Mouse (Mus musculus): ENCODE data around the gene Gamt.

The Gamt gene

GRCm38 (mm10) chr10:80262169-80262568, 1.4 kb upstream of the Gamt start:
- in situ Hi-C loops (cut with MboI; ENCODE audit: low pct_unique_long_range_greater_than_20kb in 1 of 2, low sequenced_read_pairs in 2 of 2, unreplicated experiment in 1 of 2): no loop called here

- in situ Hi-C loops (cut with MboI; ENCODE audit: low pct_unique_long_range_greater_than_20kb in 1 of 2, low sequenced_read_pairs in 2 of 2, unreplicated experiment in 1 of 2): no loop called here
These were observed 765 bp upstream of the Gamt start for GRCm38 (mm10) chr10:80261585-80261968.

GRCm38 (mm10) chr10:80259861-80260641, 761 bp downstream of the Gamt start:
- in situ Hi-C loops (cut with MboI; ENCODE audit: low pct_unique_long_range_greater_than_20kb in 1 of 2, low sequenced_read_pairs in 2 of 2, unreplicated experiment in 1 of 2): no loop called here

- in situ Hi-C loops (cut with MboI; ENCODE audit: low pct_unique_long_range_greater_than_20kb in 1 of 2, low sequenced_read_pairs in 2 of 2, unreplicated experiment in 1 of 2): no loop called here
These were observed 1.4 kb downstream of the Gamt start for GRCm38 (mm10) chr10:80259463-80259805.

GRCm38 (mm10) chr10:80258752-80259462, 1.9 kb downstream of the Gamt start:
- in situ Hi-C loops (cut with MboI; ENCODE audit: low pct_unique_long_range_greater_than_20kb in 1 of 2, low sequenced_read_pairs in 2 of 2, unreplicated experiment in 1 of 2): no loop called here

GRCm38 (mm10) chr10:80257936-80258335, 2.9 kb downstream of the Gamt start:
- in situ Hi-C loops (cut with MboI; ENCODE audit: low pct_unique_long_range_greater_than_20kb in 1 of 2, low sequenced_read_pairs in 2 of 2, unreplicated experiment in 1 of 2): no loop called here

- in situ Hi-C loops (cut with MboI; ENCODE audit: low pct_unique_long_range_greater_than_20kb in 1 of 2, low sequenced_read_pairs in 2 of 2, unreplicated experiment in 1 of 2): no loop called here
These were observed 4.8 kb downstream of the Gamt start for GRCm38 (mm10) chr10:80255881-80256535.

- in situ Hi-C loops (cut with MboI; ENCODE audit: low pct_unique_long_range_greater_than_20kb in 1 of 2, low sequenced_read_pairs in 2 of 2, unreplicated experiment in 1 of 2): no loop called here
These were observed 6.2 kb downstream of the Gamt start for GRCm38 (mm10) chr10:80254331-80255297.

GRCm38 (mm10) chr10:80253551-80253950, 7.3 kb downstream of the Gamt start:
- in situ Hi-C loops (cut with MboI; ENCODE audit: low pct_unique_long_range_greater_than_20kb in 1 of 2, low sequenced_read_pairs in 2 of 2, unreplicated experiment in 1 of 2): no loop called here

GRCm38 (mm10) chr10:80252493-80253274, 8.1 kb downstream of the Gamt start:
- in situ Hi-C loops (cut with MboI; ENCODE audit: low pct_unique_long_range_greater_than_20kb in 1 of 2, low sequenced_read_pairs in 2 of 2, unreplicated experiment in 1 of 2): no loop called here

GRCm38 (mm10) chr10:80252011-80252410, 8.8 kb downstream of the Gamt start:
- in situ Hi-C loops (cut with MboI; ENCODE audit: low pct_unique_long_range_greater_than_20kb in 1 of 2, low sequenced_read_pairs in 2 of 2, unreplicated experiment in 1 of 2): no loop called here

- in situ Hi-C loops (cut with MboI; ENCODE audit: low pct_unique_long_range_greater_than_20kb in 1 of 2, low sequenced_read_pairs in 2 of 2, unreplicated experiment in 1 of 2): no loop called here
These were observed 10.2 kb downstream of the Gamt start for GRCm38 (mm10) chr10:80250573-80250972.

GRCm38 (mm10) chr10:80250059-80250458, 10.8 kb downstream of the Gamt start:
- in situ Hi-C loops (cut with MboI; ENCODE audit: low pct_unique_long_range_greater_than_20kb in 1 of 2, low sequenced_read_pairs in 2 of 2, unreplicated experiment in 1 of 2): no loop called here

GRCm38 (mm10) chr10:80248971-80249640, 11.7 kb downstream of the Gamt start, which contains the start of gene Ndufs7:
Gene Ndufs7, plus strand, starts transcription at chr10:80249121.
- in situ Hi-C loops (cut with MboI; ENCODE audit: low pct_unique_long_range_greater_than_20kb in 1 of 2, low sequenced_read_pairs in 2 of 2, unreplicated experiment in 1 of 2): loop anchor here (5.0 kb wide), 1 partner anchor 72 kb away; the partner anchor contains the start of gene Efna2 (in 2 of the 2)

- in situ Hi-C loops (cut with MboI; ENCODE audit: low pct_unique_long_range_greater_than_20kb in 1 of 2, low sequenced_read_pairs in 2 of 2, unreplicated experiment in 1 of 2): loop anchor here (5.0 kb wide), 1 partner anchor 71 kb away; the partner anchor contains the start of gene Efna2 (in 2 of the 2)
These were observed 12.4 kb downstream of the Gamt start for GRCm38 (mm10) chr10:80248437-80248836.

GRCm38 (mm10) chr10:80247849-80248248, 13.0 kb downstream of the Gamt start:
- in situ Hi-C loops (cut with MboI; ENCODE audit: low pct_unique_long_range_greater_than_20kb in 1 of 2, low sequenced_read_pairs in 2 of 2, unreplicated experiment in 1 of 2): loop anchor here (5.0 kb wide), 1 partner anchor 71 kb away; the partner anchor contains the start of gene Efna2 (in 2 of the 2)

GRCm38 (mm10) chr10:80245600-80245999, 15.2 kb downstream of the Gamt start:
- in situ Hi-C loops (cut with MboI; ENCODE audit: low pct_unique_long_range_greater_than_20kb in 1 of 2, low sequenced_read_pairs in 2 of 2, unreplicated experiment in 1 of 2): loop anchor here (5.0 kb wide), 1 partner anchor 68 kb away; the partner anchor contains the start of gene Efna2 (in 2 of the 2)
